Mouse (Mus musculus) CD8-positive naive resting alpha-beta T cell, adult 57 days (primary cell): ENCODE data around the gene Pdcl2. TPM values are rescaled to one million over a fixed set of nuclear protein-coding genes. Genes with fewer than 3 reads are reported as not detected.

Source experiments
- total RNA-seq: library from RNA; stranded (reverse); gene quantifications from one replicate; pipeline ENCODE4 v1.2.4, GENCODE M21; 2023

Pdcl2 gene
- not detected for total RNA-seq

DNA sequence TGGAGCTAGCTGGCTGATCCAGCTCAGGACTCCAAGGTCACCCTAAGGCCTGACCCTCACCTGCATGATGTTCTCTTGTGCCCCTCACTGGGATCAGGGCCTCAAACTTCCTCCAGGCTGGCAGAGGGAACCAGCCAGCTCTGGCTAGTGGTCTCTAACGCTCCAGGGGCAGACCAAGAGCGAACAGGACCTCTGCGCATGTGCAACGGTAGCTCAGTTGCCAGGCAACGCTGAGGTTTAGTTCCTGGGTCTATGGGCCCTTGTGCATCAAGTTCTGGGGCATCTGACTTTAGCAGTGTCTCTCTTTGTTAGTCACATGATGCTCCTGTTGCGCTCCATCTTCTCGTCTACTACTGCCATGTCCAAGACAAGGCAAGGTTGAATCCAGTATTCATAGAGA lies at the start of gene Pdcl2:
Pdcl2 (minus strand) TSS at position 204 of the 400 bp plus-strand sequence.

DNA sequence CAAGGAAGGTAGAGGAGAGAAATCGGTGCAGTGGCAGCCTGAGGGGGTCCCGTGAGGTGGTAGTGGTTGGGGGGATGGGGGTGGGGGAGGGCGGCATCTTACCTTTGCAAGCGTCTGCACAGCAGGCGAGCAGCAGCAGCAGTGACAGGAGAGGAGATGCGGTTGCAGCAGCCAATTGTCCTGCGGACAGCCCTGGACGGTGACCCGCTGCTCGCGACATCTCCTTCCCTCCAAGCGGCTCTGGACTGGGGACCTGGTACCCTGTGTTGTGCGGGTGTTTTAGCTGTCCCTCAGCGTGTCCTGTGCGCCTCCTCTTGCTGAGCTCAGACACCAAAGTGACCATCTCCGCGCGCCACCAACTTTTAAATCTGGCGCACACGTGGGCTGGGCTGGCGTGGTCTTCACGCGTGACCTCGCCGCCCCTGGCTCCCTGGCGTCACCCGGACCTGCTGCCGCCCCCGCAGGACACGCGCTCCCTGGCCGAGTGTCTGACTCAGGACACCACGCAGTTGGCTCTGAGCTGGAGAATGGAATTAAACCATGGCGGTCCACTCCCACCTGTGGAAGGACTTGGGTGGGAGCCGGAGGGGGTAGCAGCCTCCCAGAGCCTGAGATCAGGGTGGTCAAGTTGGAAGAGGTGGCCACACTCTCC lies 32.6 kb upstream of the Pdcl2 start, which contains the start of gene Nmu:
Nmu (minus strand) TSS at position 336 of the 652 bp plus-strand sequence.

GRCm38 (mm10) chr5:76304452-76305341 lies 26.3 kb downstream of the Pdcl2 start, which contains the start of gene Clock:
Clock (minus strand) TSS chr5:76304792.

Other genes with a start within 250 kb of the Pdcl2 start
- 31.2 TPM for gene Srd5a3, start 190.9 kb downstream of the Pdcl2 start, total RNA-seq
- gene Tmem165, start 147.3 kb downstream of the Pdcl2 start, total RNA-seq = 35.3 TPM
- gene Clock, start 26.4 kb downstream of the Pdcl2 start, total RNA-seq = 23.0 TPM
- not detected for gene Nmu, start 32.6 kb upstream of the Pdcl2 start, total RNA-seq
- not detected for gene Gm7271, start 152.9 kb upstream of the Pdcl2 start, total RNA-seq
- 63.2 TPM for gene Exoc1, start 198.2 kb upstream of the Pdcl2 start, total RNA-seq